Mouse (Mus musculus): Measurements from ENCODE around the gene Npm1. TPM values are rescaled to one million over a fixed set of nuclear protein-coding genes. Genes with fewer than 3 reads are reported as not detected.

The Npm1 gene
- total RNA-seq, 2 experiments from 2014 or later: 300 to 316 TPM

Other genes with a start within 250 kb of the Npm1 start
- 1 to 10 TPM in 1 of 2 experiments, under 1 TPM in 1; 0.95 to 1.6 TPM for gene Fgf18, start 15.8 kb downstream of the Npm1 start, total RNA-seq (2021)
- gene Tlx3, start 40.4 kb upstream of the Npm1 start, total RNA-seq (2021): under 1 TPM in 1 of 2 experiments, not detected in 1; 0.23 TPM
- not detected for gene Gm12117, start 113.5 kb upstream of the Npm1 start, total RNA-seq (2021)